In genomic region chr2:142900862-142901805, GRCm38 (mm10) we compare ENCODE assay signal across 8 mouse cellular contexts. TPM values are rescaled to one million over a fixed set of nuclear protein-coding genes. Genes with fewer than 3 reads are reported as not detected.
A peak's percentile ranks its signal among the peaks of the same experiment; 100 is the strongest.
DNase-seq lines count a peak whose midpoint lies in the region; ATAC-seq and TF ChIP-seq lines count a peak whose summit lies in the region.

TSS of gene Kif16b (minus strand) at chr2:142901531.

- H3K27ac ChIP-seq in forebrain, embryonic 15.5 days (replicated peaks) = peak within 1 kb of the TSS; percentile 28

- TF ChIP-seq CTCF in lung, adult 2 months (IDR thresholded peaks at IDR 0.05; ENCODE audit: insufficient read depth, low read length) = no peak

- peak within 1 kb of the TSS; percentile 92 for H3K4me2 ChIP-seq in forebrain, embryonic 15.5 days (replicated peaks)

- peak; percentile 94 for DNase-seq in ES-CJ7 (ENCODE audit: low read depth, low spot score)
- peak; percentile 92 for DNase-seq in cerebellum, adult 11-12 months
- peak; percentile 87 for DNase-seq in heart, postnatal 25 days (ENCODE audit: low spot score)
- DNase-seq in layer of hippocampus, adult 18-20 months (ENCODE audit: low spot score in 2 of 2) = peak; percentile 88 to 93
- DNase-seq in lung, adult 2 months = peak; percentile 93
- peak; percentile 92 to 93 for DNase-seq in thymus, adult 18-20 months

- peak within 1 kb of the TSS; percentile 56 for H3K9ac ChIP-seq in forebrain, embryonic 15.5 days (replicated peaks)

- no peaks in the 10 kb centered on the region for H3K36me3 ChIP-seq in forebrain, embryonic 15.5 days

- TF ChIP-seq POLR2A in lung, adult 2 months (IDR thresholded peaks at IDR 0.05; ENCODE audit: borderline replicate concordance, extremely low read depth, low read depth, low read length) = peak; percentile 46; the same call in 1 of the 2 replicates

- no peaks in the 10 kb centered on the region for H3K27me3 ChIP-seq in forebrain, embryonic 15.5 days

- 1% methylated on average over 63 of the region's 64 CpGs for WGBS in forebrain, embryonic 15.5 days
- 1% methylated on average over 64 of the region's 64 CpGs for WGBS in lung, adult 2 months

- H3K4me3 ChIP-seq in forebrain, embryonic 15.5 days = peak within 1 kb of the TSS; percentile 56
- H3K4me3 ChIP-seq in lung, adult 2 months (replicated peaks; ENCODE audit: extremely low read depth, low read depth, low read length) = peak within 1 kb of the TSS; percentile 94

- intact Hi-C loops in heart, postnatal 25 days (cut with DNase I) = loop anchor here (5.0 to 10.0 kb wide), 2 partner anchors 161 to 1624 kb away; partner anchors contain the start of genes Dzank1, Polr3f and Snrpb2

- peaks cover 19% of the 10 kb centered on the region for H3K4me1 ChIP-seq in forebrain, embryonic 15.5 days
- no peaks in the 10 kb centered on the region; the same call in 1 of the 2 replicates for H3K4me1 ChIP-seq in lung, adult 2 months (ENCODE audit: control insufficient read depth, insufficient read depth, low read length)

- ATAC-seq in forebrain, embryonic 15.5 days (replicated peaks) = peak; percentile 87
- peak; percentile 80 for ATAC-seq in neutrophil, adult 5-6 weeks (ENCODE audit: extremely low read depth, insufficient number of reproducible peaks, low FRiP score, poor library complexity, severe bottlenecking)

- H3K9me3 ChIP-seq in forebrain, embryonic 15.5 days = no peaks in the 10 kb centered on the region

RNA-seq across cellular contexts. Expression of gene Kif16b, which starts in this region (rescaled TPM):
- polyA plus RNA-seq in forebrain, embryonic 15.5 days (2015; fragmentation: Nextera tagmentation; extraction: Ambion mirVana) = 2.7 and 3.7 TPM in 2 replicates
- 10 to 100 TPM; 28.7 to 29.8 TPM for total RNA-seq in heart, postnatal 25 days (2021)
- total RNA-seq in layer of hippocampus, adult 18-20 months (2021) = 10 to 100 TPM; 11.0 to 11.9 TPM
- polyA plus RNA-seq in lung, adult 2 months (2012; rRNA removed) = 8.0 and 13.3 TPM in 2 replicates
- total RNA-seq in neutrophil, adult 5-6 weeks (2017) = 22.2 and 23.3 TPM in 2 replicates

Comparison
In these comparisons a context has a peak if more than half of its experiments do, and no peak if none do; other contexts are left out.
1. Peak in every context shown above with its lines: DNase-seq, ATAC-seq, H3K4me3 ChIP-seq and H3K27ac ChIP-seq.